Mouse (Mus musculus) erythroid progenitor cell, adult 5-6 weeks (primary cell): ENCODE measurements around the gene Gfy. TPM values are rescaled to one million over a fixed set of nuclear protein-coding genes. Genes with fewer than 3 reads are reported as not detected.
"Not testable (repeated sequence)": the region's sequence is repeated elsewhere in the genome, so short reads cannot be mapped to it uniquely, and the experiment has no call there.

ENCODE experiments used
- ATAC-seq: replicated peaks from 2 replicates; pipeline ENCODE4 v1.8.0; 2016; ENCODE audit warnings: moderate number of reproducible peaks, mild to moderate bottlenecking, moderate TSS enrichment, inconsistent platforms; ENCODE audit not compliant: poor library complexity, low FRiP score, severe bottlenecking
- total RNA-seq, 2 experiments: library from RNA; stranded (forward) in 1 of 2; stranded (reverse) in 1 of 2; fragments of 150-400 nt in 1 of 2; fragments of 186-747, 209-891 nt in 1 of 2; gene quantifications; 2 replicates each; pipeline versions ENCODE4 v1.2.3 to v1.2.4; 2015 to 2017; ENCODE audit warnings: low replicate concordance in 2 of 2

The Gfy gene
- total RNA-seq, 2 experiments from 2014 or later, result not detected

DNA sequence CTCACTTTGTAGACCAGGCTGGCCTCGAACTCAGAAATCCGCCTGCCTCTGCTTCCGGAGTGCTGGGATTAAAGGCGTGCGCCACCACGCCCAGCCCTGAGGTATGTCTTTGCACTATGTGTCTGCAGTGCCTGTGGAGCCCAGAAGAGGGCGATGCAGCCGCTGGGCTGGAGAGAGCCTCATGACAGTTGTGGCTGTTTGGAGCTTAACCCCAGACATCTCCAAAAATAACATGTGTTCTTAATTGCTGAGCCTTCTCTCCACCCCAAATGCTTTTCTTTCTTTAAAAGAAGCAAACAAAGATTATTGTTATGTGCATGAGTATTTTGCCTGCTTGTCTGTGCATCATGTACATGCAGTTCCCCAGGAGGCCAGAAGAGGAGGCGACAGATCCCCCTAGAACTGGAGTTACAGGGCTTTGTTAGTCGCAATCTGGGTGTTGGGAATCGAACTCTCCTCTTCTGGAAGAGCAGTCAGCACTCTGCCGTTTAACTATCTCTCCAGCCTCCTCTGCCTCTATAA lies 24.3 kb downstream of the Gfy start:
- no peak for ATAC-seq

DNA sequence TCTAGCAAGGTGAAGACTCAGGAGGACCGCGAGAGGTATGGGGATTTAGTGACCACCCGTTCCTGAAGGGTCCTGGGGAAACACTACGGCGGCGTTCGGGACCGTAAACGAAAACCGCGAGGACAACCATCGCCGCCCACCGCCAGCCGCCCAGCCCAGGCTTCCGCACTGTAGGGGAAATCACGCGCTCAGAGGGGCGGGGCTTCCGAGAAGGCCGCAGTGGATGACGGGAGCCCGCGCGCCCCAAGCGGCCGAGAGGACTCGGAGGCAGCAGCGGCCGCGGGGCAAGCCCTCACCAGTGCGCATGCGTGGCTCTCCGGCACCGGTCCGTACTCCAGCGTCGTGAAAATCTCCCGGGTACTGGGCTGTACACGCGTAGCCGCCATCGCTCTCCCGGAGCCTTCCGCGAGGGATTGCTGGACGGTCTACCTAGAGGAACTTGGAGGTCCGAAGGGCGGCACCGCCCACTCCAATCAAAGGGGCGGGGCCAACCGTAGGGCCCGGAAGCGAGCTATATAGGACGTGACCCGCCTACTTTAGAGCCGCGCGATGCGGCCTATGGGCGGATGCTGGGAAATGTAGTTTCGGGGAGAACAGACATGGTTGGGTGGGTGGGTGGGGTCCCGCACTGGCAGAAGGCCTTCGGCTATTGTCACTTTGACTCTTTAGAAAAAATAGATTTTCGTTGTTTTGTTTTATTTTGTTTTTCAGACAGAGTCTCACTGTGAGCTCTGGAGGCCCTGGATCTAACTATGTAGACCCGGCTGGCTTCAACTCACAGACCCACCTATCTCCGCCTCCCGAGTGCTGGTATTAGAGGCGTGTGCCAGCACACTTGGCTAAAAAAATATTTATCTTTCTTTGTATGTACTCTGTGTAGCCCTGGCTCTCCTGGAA lies 25.0 kb downstream of the Gfy start, which contains the start of the genes Pih1d1 and Aldh16a1:
TSS of gene Pih1d1 (plus strand) at position 208 of the 897 bp plus-strand sequence.
TSS of gene Aldh16a1 (minus strand) at position 489 of the 897 bp plus-strand sequence.
- ATAC-seq, result peak; percentile 95

DNA sequence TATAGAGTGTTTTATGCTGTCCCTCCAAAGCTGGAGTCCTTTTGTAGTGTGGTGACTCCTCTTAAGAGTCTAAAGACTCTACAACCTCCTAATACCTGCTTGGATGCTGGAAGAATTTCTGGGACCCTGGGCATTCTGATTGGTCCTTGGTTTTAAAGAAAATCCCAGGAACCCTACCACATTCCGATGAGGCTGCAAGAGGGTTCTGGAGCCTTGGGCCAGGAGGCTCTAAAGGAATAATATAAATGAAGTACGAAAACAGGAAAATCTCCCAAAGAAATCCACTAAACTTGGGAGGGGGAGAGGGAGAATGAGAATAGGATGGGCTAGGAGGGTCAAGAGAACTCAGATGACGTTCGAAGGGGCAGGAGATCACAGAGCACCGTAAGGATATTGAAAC lies 25.8 kb downstream of the Gfy start:
- ATAC-seq, result no peak

DNA sequence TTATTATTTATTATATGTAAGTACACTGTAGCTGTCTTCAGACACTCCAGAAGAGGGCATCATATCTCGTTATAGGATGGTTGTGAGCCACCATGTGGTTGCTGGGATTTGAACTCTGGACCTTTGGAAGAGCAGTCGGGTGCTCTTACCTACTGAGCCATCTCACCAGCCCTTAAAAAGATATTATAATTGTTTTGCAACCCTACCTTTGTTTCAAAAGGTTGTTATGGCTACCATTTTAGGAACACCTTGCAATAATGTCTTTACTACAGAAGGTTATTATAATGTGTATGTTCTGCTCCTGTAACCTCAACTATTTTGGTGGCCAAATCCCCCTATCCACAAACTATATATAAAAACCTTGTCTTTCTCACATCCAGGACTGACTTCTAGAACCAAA lies 26.3 kb downstream of the Gfy start:
- ATAC-seq, result not testable (repeated sequence)

DNA sequence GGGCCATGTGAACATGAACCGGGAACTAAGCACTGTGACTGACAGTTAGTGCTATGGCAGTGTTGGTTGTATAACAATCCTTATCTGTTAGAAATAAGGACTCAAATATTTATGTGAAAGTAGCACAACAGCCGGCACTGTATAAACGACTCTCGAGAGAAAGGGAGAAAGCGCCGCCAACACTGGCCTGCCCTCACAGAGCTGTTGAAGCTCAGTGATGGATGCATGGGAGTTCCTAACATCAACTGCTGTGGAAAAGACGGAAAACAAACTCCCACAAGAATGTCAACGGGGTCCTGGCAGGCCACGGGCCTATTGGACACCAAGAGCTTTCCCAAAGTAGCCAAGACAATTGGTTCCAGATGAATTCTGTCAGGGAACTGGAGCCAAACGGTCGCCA lies 28.1 kb downstream of the Gfy start:
- no peak for ATAC-seq

DNA sequence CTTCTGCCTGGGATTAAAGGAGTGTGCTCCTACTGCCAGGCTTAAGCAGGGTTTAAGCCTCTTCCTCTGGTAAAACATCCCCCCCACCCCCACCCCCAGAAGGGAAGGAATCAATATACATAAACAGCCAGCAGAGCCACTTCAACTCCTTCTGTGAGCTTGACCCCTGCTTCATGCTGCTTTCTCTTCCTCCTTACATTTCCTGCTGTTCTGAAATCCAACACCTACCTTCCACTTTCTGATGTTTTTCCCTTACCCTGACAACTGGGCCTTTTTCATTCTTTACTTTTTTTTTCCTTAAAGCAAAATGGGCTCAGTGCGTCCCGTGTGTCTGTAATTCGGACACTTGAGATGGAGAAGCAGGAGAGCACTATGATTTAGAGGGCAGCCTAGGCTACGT lies 29.0 kb downstream of the Gfy start:
- no peak for ATAC-seq

DNA sequence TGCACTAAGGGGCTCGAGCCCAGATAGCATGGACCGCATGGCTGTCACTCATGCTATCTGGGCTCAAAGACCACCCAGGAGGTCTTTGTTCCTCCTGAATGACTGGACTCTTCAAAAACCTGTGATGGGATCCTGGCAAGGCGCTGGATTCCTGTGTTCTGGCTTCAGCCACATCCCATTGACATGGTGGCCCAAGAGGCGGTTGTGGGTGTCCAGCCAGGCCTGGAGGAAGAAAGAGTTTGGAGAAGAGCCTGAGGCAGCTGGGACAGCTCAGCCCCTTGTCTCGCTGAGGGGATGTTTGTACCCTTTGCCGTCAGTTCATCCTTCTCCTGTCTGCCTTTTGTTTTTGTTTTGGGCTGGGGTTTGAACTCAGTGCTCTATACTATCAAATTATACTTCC lies 29.8 kb downstream of the Gfy start:
- no peak for ATAC-seq

DNA sequence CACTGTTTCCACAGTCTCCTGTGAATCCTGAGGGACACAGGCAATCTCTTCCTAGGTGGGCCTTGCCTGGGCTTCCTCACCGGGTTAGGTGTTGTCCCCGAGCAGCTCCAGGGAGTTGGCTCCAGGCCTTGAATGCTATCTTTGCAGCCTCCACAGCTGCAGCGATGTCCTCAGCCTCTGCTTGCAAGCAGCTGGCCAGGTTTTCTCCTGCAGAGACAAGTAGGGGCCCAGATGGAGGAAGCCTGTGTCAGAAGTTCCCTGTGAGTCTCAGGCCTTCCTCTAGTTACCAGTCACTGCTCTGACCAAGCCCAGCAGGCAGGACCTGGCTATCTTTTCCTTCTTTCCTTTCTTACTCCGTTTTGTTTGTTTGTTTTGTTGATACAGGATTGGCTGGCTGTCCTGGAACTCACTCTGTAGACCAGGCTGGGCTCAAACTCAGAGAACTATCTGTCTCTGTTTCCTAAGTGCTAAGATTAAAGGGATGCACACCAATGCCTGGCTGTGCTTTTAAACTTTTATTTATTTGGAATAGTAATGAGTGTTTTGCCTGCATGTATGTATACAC lies 30.8 kb downstream of the Gfy start:
- ATAC-seq, result no peak

DNA sequence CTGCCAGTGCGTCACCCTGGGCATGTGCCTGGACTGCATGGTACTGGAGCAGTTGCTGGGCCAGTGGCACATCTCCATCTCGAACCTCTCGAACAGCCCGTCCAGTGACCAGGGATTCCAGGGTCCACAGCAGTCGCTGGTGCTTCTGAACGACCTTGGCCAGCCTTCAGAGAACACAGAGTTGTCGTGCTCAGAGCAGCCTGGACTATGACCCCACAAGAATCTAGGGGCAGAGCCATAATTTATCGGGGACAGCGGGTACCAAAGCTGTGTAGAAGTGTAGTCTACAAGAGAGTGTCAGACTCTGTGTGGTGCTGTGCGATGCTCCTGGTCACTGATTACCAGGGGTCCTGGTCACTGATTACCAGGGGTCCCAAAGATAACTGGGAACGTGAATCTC lies 31.5 kb downstream of the Gfy start:
- ATAC-seq, result no peak

DNA sequence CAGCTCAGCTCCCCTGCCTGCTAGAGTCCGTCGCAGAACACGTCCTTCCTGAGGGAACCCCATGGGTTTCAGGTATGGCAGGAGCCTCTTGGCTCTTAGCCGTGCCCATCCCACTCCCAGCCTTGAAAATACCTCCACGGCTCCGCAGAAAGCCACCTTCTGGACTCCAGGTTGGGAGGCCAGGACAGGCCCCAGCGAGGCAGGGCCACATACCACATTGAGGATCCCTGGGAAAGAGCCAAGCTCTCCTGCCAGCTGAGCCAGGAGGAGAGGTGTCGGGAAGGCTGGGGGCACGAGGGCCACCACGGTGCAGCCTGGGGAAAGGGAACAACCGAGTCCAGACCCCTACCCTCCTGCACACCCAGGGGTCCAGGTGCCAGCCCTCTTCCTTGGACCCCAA lies 32.1 kb downstream of the Gfy start:
- no peak for ATAC-seq

DNA sequence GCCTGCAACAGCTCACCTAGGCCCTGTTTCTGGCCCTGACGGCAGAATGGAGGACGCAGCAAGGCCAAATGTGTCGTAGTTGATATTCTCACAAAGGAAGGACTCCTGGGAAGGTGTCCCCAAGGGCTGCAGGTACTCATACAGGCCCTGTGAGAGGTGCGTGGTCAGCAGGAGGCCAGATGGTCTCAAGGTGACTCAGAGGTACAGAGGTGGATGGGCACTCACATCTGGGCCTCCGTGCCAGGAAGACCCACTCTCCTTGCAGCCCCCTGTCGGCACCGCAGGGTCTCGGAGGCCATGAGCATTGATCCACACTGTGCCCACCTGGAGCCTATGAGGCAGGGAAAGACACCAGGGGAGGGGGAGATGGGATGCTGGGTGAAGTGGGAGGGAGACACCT lies 33.9 kb downstream of the Gfy start:
- no peak for ATAC-seq

DNA sequence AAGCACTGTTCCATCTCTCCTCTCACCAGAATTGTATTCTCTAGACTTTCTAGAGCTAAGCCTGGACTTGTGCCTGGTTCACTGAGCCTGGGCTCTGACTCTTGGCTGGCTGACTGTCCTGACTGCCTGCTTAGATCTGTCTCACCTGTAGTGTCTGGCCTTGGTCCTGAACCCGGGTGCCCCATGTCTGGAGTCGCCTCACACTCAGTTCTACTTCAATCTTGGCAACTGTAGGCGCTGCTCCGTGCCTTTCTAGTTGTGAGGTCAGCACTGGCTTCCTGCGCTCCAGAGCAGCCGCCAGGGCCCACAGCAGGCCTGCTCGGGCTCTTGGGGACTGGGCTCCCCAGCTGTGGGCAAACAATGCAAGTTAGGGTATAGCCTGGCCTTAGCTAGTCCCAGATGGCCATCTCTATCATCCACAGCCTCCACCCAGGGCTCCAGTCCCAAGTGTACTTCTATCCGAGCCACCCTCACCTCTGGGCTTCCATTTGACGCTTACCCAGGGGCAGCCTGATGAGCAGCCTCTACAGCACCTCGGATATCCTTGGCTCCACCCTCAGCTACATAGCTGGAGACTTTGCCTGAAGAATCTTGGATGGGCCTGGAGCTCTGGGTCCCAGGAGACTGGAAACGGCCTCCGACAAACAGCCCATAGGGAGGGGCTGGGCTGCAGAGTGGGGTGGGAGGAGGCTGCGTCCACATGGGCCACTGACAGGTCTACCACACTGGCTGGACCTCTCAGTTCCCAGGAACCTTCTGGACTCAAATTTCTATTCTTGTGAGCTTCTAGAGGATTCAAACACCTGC lies 34.8 kb downstream of the Gfy start:
- ATAC-seq, result no peak

DNA sequence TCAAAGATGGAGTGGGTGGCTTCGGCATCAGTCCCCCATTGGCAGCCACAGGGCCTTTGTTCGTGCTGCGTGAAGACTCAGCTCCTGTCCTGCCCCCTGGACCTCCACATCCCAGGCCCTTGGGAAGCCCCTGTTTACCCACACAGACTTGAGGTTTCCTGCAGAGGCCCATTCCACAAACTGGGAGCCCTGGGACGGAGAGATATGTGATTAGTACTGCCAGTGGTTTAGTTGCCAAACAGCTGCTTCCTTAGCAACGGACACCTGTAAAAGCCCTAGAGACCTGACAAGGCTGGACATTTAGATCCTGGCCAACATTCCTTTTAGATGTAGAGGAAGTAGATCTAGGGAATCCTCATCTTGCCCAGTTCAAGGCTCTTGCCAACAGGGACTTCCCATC lies 37.5 kb downstream of the Gfy start:
- ATAC-seq, result no peak

DNA sequence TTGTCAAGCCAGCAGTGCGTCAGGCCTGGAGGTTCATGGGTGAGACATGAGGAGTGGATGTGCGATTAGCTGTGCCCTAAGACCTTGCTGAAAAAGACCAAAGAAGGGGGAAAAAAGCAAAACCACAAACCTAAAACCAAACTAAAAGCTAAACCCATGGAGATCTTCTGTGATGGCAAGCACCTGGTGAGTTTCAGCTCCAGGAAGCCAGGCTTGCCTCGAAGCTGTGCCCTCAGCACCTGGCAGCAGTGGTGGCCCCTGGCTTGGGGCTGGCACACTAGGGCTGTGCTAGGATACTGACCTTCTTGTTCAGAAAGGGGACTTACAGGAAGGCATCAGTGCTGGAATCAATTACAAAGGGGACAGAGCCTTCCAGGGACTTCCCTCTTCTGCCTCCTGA lies 38.0 kb downstream of the Gfy start:
- no peak for ATAC-seq

DNA sequence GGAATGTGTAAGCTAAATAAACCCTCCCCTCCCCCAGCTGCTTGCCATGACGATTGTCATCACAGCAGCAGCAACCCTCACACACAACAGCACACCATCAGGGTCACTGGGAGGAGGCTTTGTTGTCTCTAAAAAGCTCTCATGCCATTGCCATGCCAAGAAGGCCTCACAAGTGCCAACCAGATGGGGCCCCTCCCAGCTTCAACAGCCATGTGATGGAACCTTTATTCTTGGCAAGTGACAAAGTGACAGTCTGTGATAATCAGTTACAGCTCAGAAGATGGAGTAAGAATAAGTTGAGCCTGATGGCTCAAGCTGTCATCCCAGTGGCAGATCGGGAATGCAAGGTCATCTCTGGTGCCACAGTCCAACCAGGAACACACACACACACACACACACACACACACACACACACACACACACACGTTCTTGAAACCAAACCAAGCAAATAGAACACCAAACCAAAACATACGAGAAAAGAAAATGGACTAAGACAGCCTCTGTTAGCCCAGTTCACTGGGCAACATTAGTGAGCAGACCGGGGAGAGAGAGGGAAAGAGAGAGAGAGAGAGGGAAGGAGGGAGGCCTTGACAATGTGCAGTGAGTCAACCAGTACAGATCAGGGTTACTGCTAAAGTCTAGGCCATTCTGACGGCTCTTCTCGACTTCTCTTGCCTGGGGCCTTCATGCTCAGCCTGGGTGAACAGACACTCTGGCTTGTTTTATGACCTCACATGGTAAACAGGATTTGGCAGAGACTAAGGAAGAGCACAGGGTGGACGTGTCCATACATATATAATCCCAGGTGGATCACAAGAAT lies 39.3 kb downstream of the Gfy start:
- no peak for ATAC-seq

DNA sequence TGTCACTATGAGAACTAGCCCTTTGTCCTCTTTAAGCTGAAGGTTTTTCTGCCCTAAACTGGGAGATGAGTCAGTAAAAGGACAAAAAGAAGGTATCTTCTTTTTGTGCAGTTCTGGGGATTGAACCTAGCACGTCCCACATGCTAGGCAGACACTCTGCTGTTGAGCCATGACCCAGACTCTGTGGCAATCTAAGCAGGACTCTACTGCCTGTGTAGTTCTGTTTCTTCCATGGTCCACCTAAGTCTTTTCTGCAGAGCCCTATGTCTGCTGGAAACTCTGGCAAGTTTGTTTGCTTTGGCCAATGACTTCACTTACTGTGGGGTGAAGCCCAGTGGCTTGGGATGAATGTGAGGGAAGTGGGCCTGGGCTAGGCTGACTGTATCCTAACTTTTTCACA lies 41.0 kb downstream of the Gfy start:
- ATAC-seq, result no peak

DNA sequence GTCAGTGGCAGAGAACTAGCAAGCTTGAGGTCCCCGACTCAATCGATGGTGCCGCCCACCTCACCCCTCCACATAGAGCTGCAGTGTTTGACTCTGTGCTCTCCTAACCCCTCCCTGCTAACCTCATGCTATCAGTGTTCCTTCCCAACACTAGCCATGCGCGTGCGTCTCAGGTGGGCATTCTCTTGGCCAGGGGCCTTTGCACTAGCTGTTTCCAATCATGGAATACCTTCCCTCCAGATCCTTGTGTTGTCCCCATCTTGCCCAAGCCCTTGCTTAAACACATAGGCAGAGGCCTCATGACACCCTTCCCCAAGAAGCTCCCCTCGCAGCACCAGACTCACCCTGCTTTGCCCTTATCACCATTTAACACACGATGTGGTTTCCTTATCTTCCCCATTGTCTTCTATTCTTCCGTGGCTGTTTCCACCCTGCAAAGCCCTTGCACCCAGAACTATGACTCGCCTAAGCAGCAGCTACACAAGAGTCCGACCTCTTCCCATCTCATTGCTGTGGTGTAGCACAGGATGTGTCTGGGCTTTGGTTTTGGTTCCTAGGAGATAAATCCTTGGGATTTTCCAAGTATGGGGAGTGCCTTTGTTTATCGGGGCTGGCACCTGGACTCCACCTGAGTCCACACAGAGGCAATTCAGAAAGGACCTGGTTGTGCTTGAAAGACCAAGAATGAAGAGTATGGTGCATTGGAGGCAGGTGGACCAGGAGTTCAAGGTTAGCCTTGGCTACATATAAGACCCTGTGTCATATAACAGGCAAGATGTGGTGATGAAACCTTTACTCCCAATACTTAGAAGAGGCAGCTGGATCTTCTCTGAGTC lies 42.0 kb downstream of the Gfy start:
- ATAC-seq, result no peak

DNA sequence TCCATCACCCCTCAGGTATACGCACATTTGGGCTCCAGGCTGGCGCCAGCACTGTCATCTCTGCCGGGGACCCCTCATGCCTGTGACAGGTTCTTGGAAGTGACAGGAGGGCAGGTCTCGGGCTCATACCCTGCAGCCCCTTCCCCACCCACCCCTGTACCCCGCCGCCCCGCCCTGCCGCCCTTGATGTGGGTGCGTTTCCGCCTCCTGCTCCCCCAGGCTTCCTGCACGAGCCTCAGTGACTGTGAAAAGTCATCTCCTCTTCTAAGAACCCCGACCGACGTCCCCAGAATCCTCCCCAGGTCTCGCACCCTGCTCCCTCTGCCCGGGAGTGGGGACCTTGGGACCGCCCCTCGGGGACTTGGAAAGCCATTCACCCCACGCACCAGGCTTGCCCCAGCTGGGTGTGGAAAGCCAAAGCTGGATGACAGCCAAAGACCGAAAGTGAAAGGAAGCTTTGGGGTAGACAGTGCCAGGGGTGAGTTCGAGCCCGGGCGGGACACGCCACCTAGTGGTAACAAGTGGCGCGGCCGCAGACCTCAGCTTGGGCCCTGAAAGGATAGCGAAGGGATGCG lies 43.3 kb downstream of the Gfy start, which contains the start of the genes Gm45713 and Flt3l:
TSS of gene Gm45713 (minus strand) at position 239 of the 575 bp plus-strand sequence.
TSS of gene Flt3l (minus strand) at position 440 of the 575 bp plus-strand sequence.
- peak; percentile 85 for ATAC-seq
